Mouse (Mus musculus) hindbrain, embryonic 14.5 days (tissue): ENCODE measurements around the gene Acvrl1. TPM values are rescaled to one million over a fixed set of nuclear protein-coding genes. Genes with fewer than 3 reads are reported as not detected.

Source experiments
- ATAC-seq: fragments of 200-750 bp; cut with Nextera tagmentation; 2 replicates; pipeline ENCODE4 v1.8.0; 2017; ENCODE audit warnings: moderate number of reproducible peaks, mild to moderate bottlenecking, moderate TSS enrichment, moderate library complexity; ENCODE audit not compliant: low FRiP score
- DNase-seq: peaks from one replicate; pipeline ENCODE4 v3.0.0-alpha.2; 2015; ENCODE audit warnings: low spot score
- H3K27ac ChIP-seq: fragments of 300-500 bp; sonication (generic); 2 replicates; pipeline ENCODE4 v1.5.1; 2014; ENCODE audit warnings: mild to moderate bottlenecking, moderate library complexity
- H3K27me3 ChIP-seq: fragments of 300-500 bp; sonication (generic); 2 replicates; pipeline ENCODE4 v1.6.1; 2014; ENCODE audit warnings: mild to moderate bottlenecking, low read length, mixed read lengths; ENCODE audit not compliant: control insufficient read depth, insufficient read depth
- H3K36me3 ChIP-seq: fragments of 300-500 bp; sonication (generic); replicated peaks from 2 replicates; pipeline ENCODE4 v1.6.1; 2014; ENCODE audit not compliant: control insufficient read depth, insufficient read depth
- H3K4me1 ChIP-seq: fragments of 300-500 bp; sonication (generic); replicated peaks from 2 replicates; pipeline ENCODE4 v1.6.1; 2014; ENCODE audit warnings: antibody characterized with exemption, low read length, mixed read lengths; ENCODE audit not compliant: control insufficient read depth, insufficient read depth
- H3K4me2 ChIP-seq: fragments of 300-500 bp; sonication (generic); replicated peaks from 2 replicates; pipeline ENCODE4 v1.6.1; 2014; ENCODE audit warnings: mild to moderate bottlenecking, moderate library complexity
- H3K4me3 ChIP-seq: fragments of 300-500 bp; sonication (generic); replicated peaks from 2 replicates; pipeline ENCODE4 v1.5.1; 2014; ENCODE audit warnings: mild to moderate bottlenecking, low read length
- H3K9ac ChIP-seq: fragments of 300-500 bp; sonication (generic); 2 replicates; pipeline ENCODE4 v1.6.1; 2014
- H3K9me3 ChIP-seq: fragments of 300-500 bp; sonication (generic); 2 replicates; pipeline ENCODE4 v1.6.1; 2016; ENCODE audit warnings: low read length; ENCODE audit not compliant: control insufficient read depth
- WGBS: fragments of 180-500 bp; shearing (Covaris S2); extraction: QIAGEN DNeasy Blood & Tissue Kit; methylation state at CpG from one replicate; pipeline ENCODE4 v1.1.7; 2014; 5-methylcytosine and 5-hydroxymethylcytosine counted together
- polyA plus RNA-seq: library from polyadenylated mRNA; unstranded; fragments of >200 nt; fragmentation: Nextera tagmentation; extraction: Ambion mirVana; gene quantifications from 2 replicates; pipeline ENCODE4 v1.2.1, GENCODE M21; 2014

Acvrl1 gene
- polyA plus RNA-seq, 1 experiment from 2014 or later: 5.7 TPM

- no peak for ATAC-seq
Observed at GRCm38 (mm10) chr15:101091551-101091950, 36.8 kb upstream of the Acvrl1 start.

GRCm38 (mm10) chr15:101092121-101092828 lies 36.0 kb upstream of the Acvrl1 start:
- Histone ChIP-seq H3K27ac (peak overlapping the region; percentile 71), H3K9ac (no peak overlapping the region), H3K4me1 (peaks cover 18% of the 10 kb centered on the region), H3K4me3 (no peak overlapping the region), H3K4me2 (0 out of 2 replicates have a peak overlapping the region, but pooled peaks have one; percentile 8), H3K27me3 (no peaks in the 10 kb centered on the region), H3K36me3 (no peaks in the 10 kb centered on the region), H3K9me3 (no peaks in the 10 kb centered on the region)
- whole genome bisulfite sequencing: 23% methylated on average over 14 of the region's 14 CpGs
- DNase-seq (no peak), ATAC-seq (0 out of 2 replicates have a peak, but pooled peaks have one; percentile 10)

More at GRCm38 (mm10) chr15:101091551-101091950, 36.8 kb upstream of the Acvrl1 start:
- Histone ChIP-seq H3K9ac (no peak overlapping the region), H3K4me3 (no peak overlapping the region), H3K4me1 (peaks cover 18% of the 10 kb centered on the region), H3K36me3 (no peaks in the 10 kb centered on the region), H3K27ac (no peak overlapping the region), H3K27me3 (no peaks in the 10 kb centered on the region), H3K9me3 (no peaks in the 10 kb centered on the region), H3K4me2 (no peak overlapping the region)
- no peak for DNase-seq
- WGBS: 96% methylated on average over 8 of the region's 8 CpGs

- no peaks in the 10 kb centered on the region for H3K36me3 ChIP-seq
- no peaks in the 10 kb centered on the region for H3K27me3 ChIP-seq
- peak overlapping the region; percentile 71 for H3K27ac ChIP-seq
- no peaks in the 10 kb centered on the region for H3K9me3 ChIP-seq
- H3K4me2 ChIP-seq: peak overlapping the region; percentile 8; the same call in 1 of the 2 replicates
- DNase-seq (no peak), ATAC-seq (peak; percentile 87)
- WGBS: 10% methylated on average over 25 of the region's 25 CpGs
- H3K4me1 ChIP-seq: peaks cover 24% of the 10 kb centered on the region
- H3K4me3 ChIP-seq: no peak overlapping the region
- H3K9ac ChIP-seq: no peak overlapping the region
Observed at GRCm38 (mm10) chr15:101092829-101093648, 35.3 kb upstream of the Acvrl1 start.

GRCm38 (mm10) chr15:101093988-101094387 lies 34.3 kb upstream of the Acvrl1 start:
- Histone ChIP-seq H3K9ac (no peak overlapping the region), H3K36me3 (no peaks in the 10 kb centered on the region), H3K4me1 (peaks cover 30% of the 10 kb centered on the region), H3K9me3 (no peaks in the 10 kb centered on the region), H3K4me3 (no peak overlapping the region), H3K4me2 (no peak overlapping the region), H3K27me3 (no peaks in the 10 kb centered on the region), H3K27ac (peak overlapping the region; percentile 32; the same call in 1 of the 2 replicates)
- DNase-seq (no peak), ATAC-seq (no peak)
- WGBS: 46% methylated on average over 6 of the region's 6 CpGs

- Histone ChIP-seq H3K4me3 (no peak overlapping the region), H3K36me3 (no peaks in the 10 kb centered on the region), H3K27me3 (no peaks in the 10 kb centered on the region), H3K27ac (no peak overlapping the region), H3K4me2 (no peak overlapping the region), H3K9ac (no peak overlapping the region), H3K9me3 (no peaks in the 10 kb centered on the region), H3K4me1 (peaks cover 31% of the 10 kb centered on the region)
- ATAC-seq (no peak), DNase-seq (no peak)
- WGBS: 54% methylated on average over 9 of the region's 9 CpGs
Observed at GRCm38 (mm10) chr15:101094979-101095378, 33.3 kb upstream of the Acvrl1 start.

- H3K4me1 ChIP-seq: peaks cover 31% of the 10 kb centered on the region
Observed at GRCm38 (mm10) chr15:101095392-101095791, 32.9 kb upstream of the Acvrl1 start.

GRCm38 (mm10) chr15:101097985-101098651 lies 30.2 kb upstream of the Acvrl1 start:
- peaks cover 22% of the 10 kb centered on the region for H3K4me1 ChIP-seq
- no peaks in the 10 kb centered on the region for H3K9me3 ChIP-seq
- H3K4me2 ChIP-seq: peak overlapping the region; percentile 39
- no peak for ATAC-seq
- WGBS: 5% methylated on average over 28 of the region's 28 CpGs
- DNase-seq: peak; percentile 45
- no peak overlapping the region for H3K4me3 ChIP-seq
- peak overlapping the region; percentile 22; the same call in 1 of the 2 replicates for H3K9ac ChIP-seq
- no peaks in the 10 kb centered on the region for H3K27me3 ChIP-seq
- H3K27ac ChIP-seq: 0 out of 2 replicates have a peak overlapping the region, but pooled peaks have one; percentile 22
- H3K36me3 ChIP-seq: no peaks in the 10 kb centered on the region

More at GRCm38 (mm10) chr15:101095392-101095791, 32.9 kb upstream of the Acvrl1 start:
- Histone ChIP-seq H3K9me3 (no peaks in the 10 kb centered on the region), H3K4me3 (no peak overlapping the region), H3K27ac (no peak overlapping the region), H3K36me3 (no peaks in the 10 kb centered on the region), H3K9ac (no peak overlapping the region), H3K27me3 (no peaks in the 10 kb centered on the region), H3K4me2 (no peak overlapping the region)
- DNase-seq: no peak
- WGBS: 52% methylated on average over 3 of the region's 3 CpGs
- ATAC-seq: no peak

- Histone ChIP-seq H3K9me3 (no peaks in the 10 kb centered on the region), H3K36me3 (no peaks in the 10 kb centered on the region), H3K9ac (no peak overlapping the region), H3K4me1 (peaks cover 16% of the 10 kb centered on the region), H3K27ac (no peak overlapping the region), H3K4me2 (no peak overlapping the region), H3K27me3 (no peaks in the 10 kb centered on the region), H3K4me3 (no peak overlapping the region)
- DNase-seq (no peak), ATAC-seq (no peak)
- WGBS: 89% methylated on average over 3 of the region's 3 CpGs
Observed at GRCm38 (mm10) chr15:101100996-101101395, 27.3 kb upstream of the Acvrl1 start.
